Mouse (Mus musculus): Measurements from ENCODE around the gene Efhc1.

Efhc1 gene

GRCm38 (mm10) chr1:21007941-21008701 is 56.7 kb downstream of the Efhc1 start:
- DNase-seq (ENCODE audit: low spot score in 2 of 2): no peak

DNA sequence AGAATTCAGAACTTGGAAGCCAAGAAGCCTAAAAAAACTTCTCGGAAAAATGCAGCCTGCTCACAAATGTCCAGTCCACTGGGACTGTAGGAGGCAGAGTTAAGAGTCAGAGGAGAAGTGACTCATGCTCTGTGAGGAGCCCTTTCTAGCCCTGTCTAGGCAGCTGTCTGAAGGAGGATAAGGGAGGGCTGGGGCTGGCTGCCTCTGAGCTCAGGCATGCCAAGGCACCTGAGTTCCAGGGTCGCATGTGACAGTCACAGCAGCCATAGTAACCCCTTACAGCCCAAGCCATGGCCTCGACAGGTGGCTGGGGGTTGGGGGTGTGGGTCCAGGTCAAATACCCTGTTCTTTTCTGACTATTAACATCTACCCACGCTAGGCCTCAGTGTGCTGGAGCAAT is 57.5 kb downstream of the Efhc1 start:
- no peak for DNase-seq (ENCODE audit: low spot score in 2 of 2)

GRCm38 (mm10) chr1:21010282-21010800 is 58.9 kb downstream of the Efhc1 start:
- DNase-seq (ENCODE audit: low spot score in 2 of 2): no peak

GRCm38 (mm10) chr1:21014463-21014862 is 63.0 kb downstream of the Efhc1 start:
- DNase-seq (ENCODE audit: low spot score in 2 of 2): no peak

DNA sequence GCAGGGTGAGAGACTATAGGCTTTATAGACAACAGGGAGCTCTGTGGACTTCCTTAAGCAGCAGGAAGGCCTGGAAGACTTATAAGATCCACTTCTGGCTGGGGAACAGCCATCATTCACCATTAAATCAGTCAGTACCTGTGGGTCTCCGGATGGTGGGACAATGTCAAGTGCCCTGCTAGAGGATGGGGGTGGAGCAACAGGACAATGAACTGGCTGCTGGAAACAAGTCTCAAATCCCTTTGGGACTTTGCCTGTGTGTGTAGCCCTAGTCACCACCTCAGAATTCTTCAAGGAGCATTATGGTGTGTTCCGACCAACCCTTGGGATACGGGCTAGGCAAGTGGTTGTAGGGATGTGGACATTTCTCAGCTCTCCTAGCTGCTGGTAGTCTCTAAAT is 71.7 kb downstream of the Efhc1 start:
- no peak for DNase-seq (ENCODE audit: low spot score in 2 of 2)

DNA sequence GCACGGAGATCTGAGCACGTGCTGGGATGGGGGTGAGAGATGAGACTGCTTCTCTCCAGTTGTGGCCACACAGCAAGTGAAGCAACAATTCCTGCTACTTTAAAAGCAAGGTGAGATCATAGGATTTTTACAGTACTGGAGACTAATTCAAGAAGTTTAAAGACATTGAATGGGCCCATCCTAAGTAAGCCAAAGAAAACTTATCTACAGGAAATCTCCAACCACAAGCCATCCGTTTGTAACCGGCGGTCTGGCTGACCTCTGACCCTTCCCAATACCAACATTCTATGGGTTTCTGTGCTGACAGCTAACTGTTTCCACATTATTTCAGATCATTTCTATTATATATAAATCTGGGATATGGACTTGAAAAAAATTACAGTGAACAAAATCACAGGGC is 73.8 kb downstream of the Efhc1 start:
- DNase-seq (ENCODE audit: low spot score in 2 of 2): no peak

- no peak for DNase-seq (ENCODE audit: low spot score in 2 of 2)
Measured at GRCm38 (mm10) chr1:21026534-21026933, 75.1 kb downstream of the Efhc1 start.

DNA sequence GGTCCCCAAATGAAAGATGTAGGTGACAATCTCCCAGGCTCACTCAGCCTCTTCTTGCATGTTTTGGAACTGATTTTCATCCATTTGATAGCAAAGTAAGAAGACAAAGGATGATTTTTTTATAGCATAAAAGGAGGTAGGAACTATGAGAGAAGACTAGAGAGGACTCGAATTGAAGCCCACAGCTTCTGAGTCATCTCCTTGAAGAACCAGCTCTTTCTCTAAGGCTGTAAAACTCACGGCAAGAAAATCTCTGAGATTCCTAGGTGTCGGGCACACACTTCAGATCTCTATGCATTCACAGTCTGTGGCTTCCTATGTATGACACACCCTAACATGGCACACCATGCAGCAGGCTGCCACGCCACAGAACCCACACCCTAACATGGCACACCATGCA is 77.6 kb downstream of the Efhc1 start:
- DNase-seq (ENCODE audit: low spot score in 2 of 2): no peak

- no peak for DNase-seq (ENCODE audit: low spot score in 2 of 2)
Measured at GRCm38 (mm10) chr1:21031650-21032049, 80.2 kb downstream of the Efhc1 start.

DNA sequence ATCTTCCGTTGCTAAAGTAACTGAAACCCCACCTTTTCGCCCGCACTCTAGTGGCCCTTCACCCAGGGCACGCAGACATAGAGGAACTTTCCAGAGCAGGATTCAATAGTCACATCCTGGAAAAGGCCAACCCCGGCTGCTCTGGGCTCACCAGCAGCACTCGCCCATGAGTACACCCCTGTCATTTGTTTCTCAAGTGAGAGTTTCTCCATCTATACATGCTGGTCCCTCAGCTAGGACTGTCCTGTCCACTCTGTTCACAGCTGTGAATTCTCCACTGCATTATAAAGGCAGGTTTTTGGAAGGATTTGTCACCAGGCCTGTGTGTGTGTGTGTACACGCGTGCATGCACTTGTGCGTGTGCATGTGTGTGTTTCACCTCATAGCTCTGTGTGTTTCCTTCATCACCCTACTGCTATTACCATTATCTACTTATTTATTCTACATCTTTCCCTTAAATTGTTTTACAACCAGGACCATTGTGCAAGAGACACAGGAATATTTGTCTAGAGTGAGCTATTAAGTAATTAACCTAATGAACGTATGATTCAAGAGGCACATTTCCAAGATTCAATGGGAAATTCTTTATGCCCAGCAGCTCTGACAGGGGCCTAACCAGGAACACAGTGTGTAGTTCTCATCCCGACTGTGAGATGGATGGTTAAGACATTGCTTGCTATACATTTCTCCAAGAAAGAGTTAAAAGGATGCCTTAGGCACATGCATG is 81.8 kb downstream of the Efhc1 start:
- DNase-seq (ENCODE audit: low spot score in 2 of 2): no peak

GRCm38 (mm10) chr1:21033792-21034119 is 82.3 kb downstream of the Efhc1 start:
- DNase-seq (ENCODE audit: low spot score in 2 of 2): no peak

GRCm38 (mm10) chr1:21035878-21036277 is 84.5 kb downstream of the Efhc1 start:
- DNase-seq (ENCODE audit: low spot score in 2 of 2): no peak

GRCm38 (mm10) chr1:21037881-21038601 is 86.6 kb downstream of the Efhc1 start:
- no peak for DNase-seq (ENCODE audit: low spot score in 2 of 2)

GRCm38 (mm10) chr1:21039564-21039963 is 88.1 kb downstream of the Efhc1 start:
- DNase-seq (ENCODE audit: low spot score in 2 of 2): no peak

DNA sequence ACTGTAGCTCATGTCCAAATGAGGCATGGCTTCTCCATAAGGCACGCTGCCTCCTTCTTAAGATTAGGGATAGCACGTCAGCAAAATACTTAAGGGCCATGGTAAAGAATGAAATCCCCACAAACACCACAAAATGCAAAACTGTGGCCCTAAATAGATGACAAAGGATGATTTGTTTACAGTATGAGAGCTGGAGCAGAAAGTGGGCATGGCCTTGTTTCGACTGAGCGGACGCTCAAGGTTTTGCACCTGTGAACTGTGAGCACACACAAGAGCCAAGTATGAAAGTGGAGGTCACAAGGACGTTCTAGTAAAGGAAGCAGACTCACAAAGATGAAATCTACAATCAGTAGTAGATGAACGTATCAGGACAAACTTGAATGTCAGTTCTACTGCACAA is 88.7 kb downstream of the Efhc1 start:
- DNase-seq (ENCODE audit: low spot score in 2 of 2): no peak

Data from spleen, postnatal 14 days (tissue).